Mouse (Mus musculus): Measurements from ENCODE around the gene Stk40.

Gene Stk40

GRCm38 (mm10) chr4:126120506-126120905 lies 16.7 kb downstream of the Stk40 start:
- no peak for DNase-seq (ENCODE audit: low read depth in 1 of 2, low spot score in 2 of 2)

DNA sequence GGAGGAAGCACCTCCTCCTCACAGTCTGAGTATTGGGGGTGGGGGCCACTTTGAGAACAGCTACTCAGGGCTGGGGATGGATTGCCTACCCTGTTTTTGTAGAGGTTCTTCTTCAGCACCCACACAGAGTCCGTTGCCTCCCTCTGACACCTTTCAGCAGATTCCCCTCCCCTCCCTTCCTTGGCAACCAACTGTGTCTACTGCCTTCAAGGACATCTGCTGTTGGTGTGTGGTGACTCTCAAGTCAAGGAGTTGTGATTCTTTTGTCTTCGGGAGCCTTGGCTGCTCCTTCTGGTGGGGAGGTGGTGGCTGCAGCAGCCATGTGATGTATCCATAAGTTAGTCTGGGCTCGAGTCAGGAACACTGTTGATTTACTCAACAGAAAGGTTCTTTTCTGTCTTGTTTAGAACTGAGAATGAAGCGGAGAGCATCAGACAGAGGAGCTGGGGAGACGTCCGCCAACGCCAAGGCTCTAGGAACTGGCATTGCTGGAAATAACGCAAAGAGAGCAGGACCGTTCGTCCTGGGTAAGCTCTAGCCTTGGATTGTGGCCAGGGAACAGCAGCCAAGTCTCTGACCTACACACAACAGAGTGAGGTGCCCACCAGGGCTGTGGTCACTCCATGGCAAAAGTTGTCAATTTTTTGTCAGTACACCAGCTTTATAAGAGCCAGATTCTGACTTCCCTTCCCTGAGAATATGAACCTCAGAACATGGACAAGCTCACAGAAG lies 19.7 kb downstream of the Stk40 start:
- DNase-seq (ENCODE audit: low read depth in 1 of 2, low spot score in 2 of 2): no peak

DNA sequence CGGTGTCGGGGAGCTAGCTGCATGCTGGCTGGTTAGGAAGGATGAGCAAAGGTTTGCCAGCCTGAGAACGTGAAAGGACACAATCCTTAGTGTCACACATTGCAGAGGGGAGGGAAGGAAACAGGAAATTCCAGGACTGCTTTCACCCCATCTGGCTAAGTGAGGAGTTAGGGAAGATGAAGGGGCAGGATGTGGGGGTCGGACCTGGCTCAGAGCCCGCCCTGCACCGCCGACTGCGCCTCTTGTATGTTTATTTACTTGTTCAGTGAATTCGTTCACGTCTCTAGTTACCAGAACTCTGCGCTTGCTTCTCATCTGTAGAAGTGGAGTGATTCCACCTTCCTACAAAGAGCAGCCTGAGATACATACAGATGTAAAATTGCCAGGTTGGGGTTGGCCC lies 26.7 kb downstream of the Stk40 start:
- no peak for DNase-seq (ENCODE audit: low read depth in 1 of 2, low spot score in 2 of 2)

- DNase-seq (ENCODE audit: low read depth in 1 of 2, low spot score in 2 of 2): peak; percentile 61 to 69
These were observed 27.7 kb downstream of the Stk40 start for GRCm38 (mm10) chr4:126131290-126132121.

GRCm38 (mm10) chr4:126132636-126133264 lies 29.0 kb downstream of the Stk40 start:
- DNase-seq (ENCODE audit: low read depth in 1 of 2, low spot score in 2 of 2): no peak

GRCm38 (mm10) chr4:126134236-126134635 lies 30.5 kb downstream of the Stk40 start:
- DNase-seq (ENCODE audit: low read depth in 1 of 2, low spot score in 2 of 2): no peak

- no peak for DNase-seq (ENCODE audit: low read depth in 1 of 2, low spot score in 2 of 2)
These were observed 30.9 kb downstream of the Stk40 start for GRCm38 (mm10) chr4:126134639-126135038.

GRCm38 (mm10) chr4:126137773-126138172 lies 34.0 kb downstream of the Stk40 start:
- DNase-seq (ENCODE audit: low read depth in 1 of 2, low spot score in 2 of 2): no peak

GRCm38 (mm10) chr4:126141021-126141420 lies 37.3 kb downstream of the Stk40 start:
- DNase-seq (ENCODE audit: low read depth in 1 of 2, low spot score in 2 of 2): no peak

- no peak for DNase-seq (ENCODE audit: low read depth in 1 of 2, low spot score in 2 of 2)
These were observed 41.6 kb downstream of the Stk40 start for GRCm38 (mm10) chr4:126145396-126145795.

DNA sequence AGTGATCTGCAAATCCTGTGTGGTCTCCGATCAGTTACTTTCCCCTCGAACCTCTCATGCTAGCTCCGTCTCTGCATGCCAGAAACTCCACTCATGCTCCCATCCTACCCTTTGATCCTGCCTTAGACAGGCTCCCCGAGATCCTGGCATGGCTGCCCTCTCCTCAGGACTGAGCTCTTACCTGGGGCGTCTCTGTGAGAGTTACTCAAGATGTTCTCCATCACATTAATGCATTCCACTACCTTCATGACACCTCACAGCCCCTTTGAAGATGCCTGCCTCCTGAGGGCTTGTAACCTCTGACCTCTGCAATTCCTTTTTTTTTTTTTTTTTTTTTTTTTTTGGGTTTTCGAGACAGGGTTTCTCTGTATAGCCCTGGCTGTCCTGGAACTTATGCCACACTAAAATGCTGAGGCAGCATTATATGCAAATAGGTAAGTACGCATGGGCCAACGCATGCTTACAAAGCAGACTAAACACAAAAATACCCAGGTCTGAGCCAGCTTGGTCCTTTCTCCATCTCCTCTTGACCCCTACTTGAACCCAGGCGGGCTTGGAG lies 43.3 kb downstream of the Stk40 start:
- DNase-seq (ENCODE audit: low read depth in 1 of 2, low spot score in 2 of 2): no peak

GRCm38 (mm10) chr4:126147533-126148160 lies 43.9 kb downstream of the Stk40 start, which contains the start of gene Eva1b:
Gene Eva1b, plus strand, starts transcription at chr4:126147744.
- DNase-seq (ENCODE audit: low read depth in 1 of 2, low spot score in 2 of 2): no peak

GRCm38 (mm10) chr4:126148161-126148961 lies 44.6 kb downstream of the Stk40 start:
- no peak for DNase-seq (ENCODE audit: low read depth in 1 of 2, low spot score in 2 of 2)

- no peak for DNase-seq (ENCODE audit: low read depth in 1 of 2, low spot score in 2 of 2)
These were observed 45.4 kb downstream of the Stk40 start for GRCm38 (mm10) chr4:126149041-126149676.

DNA sequence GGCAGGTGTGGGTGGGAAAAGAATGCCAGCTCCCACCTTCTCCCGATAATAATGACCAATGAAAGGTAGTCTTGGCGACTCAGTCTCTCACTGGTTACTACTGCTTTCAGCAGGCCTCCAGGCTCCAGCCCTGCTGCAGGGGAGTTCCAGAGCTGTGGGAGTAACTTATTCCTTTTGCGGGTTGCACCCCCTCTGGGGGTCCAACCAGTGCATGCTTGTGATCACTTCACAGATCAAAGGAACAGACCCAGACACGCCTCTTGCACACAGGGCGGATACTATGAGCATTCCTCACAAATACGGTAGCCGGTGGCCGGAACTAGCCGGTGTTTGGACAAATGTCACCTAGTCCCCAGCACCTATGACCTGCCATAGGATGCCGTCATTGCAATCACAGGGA lies 46.0 kb downstream of the Stk40 start:
- DNase-seq (ENCODE audit: low read depth in 1 of 2, low spot score in 2 of 2): no peak

- no peak for DNase-seq (ENCODE audit: low read depth in 1 of 2, low spot score in 2 of 2)
These were observed 46.7 kb downstream of the Stk40 start for GRCm38 (mm10) chr4:126150297-126150948.

- DNase-seq (ENCODE audit: low read depth in 1 of 2, low spot score in 2 of 2): no peak
These were observed 47.2 kb downstream of the Stk40 start for GRCm38 (mm10) chr4:126150949-126151320.

GRCm38 (mm10) chr4:126151701-126152440 lies 48.1 kb downstream of the Stk40 start:
- no peak for DNase-seq (ENCODE audit: low read depth in 1 of 2, low spot score in 2 of 2)

DNA sequence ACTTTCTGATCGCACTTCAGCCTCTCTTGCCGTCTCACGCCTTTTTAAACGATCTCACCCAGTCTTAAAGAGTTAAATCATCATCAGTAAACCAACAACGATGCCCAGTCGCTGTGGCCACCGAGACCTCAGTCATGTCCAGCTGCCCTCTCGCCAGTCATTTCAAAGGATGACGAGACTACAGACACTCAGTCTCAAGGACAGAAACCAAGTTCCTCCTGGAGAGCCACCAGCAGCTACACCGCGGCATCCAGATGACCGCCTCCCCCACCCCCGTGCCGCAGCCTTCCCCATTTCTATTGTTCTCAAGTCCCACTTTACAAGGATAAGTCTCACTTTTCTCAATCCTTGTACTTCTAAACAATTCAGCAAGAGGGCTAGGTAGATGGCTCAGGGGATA lies 49.1 kb downstream of the Stk40 start:
- no peak for DNase-seq (ENCODE audit: low read depth in 1 of 2, low spot score in 2 of 2)
